In the genomic region with DNA sequence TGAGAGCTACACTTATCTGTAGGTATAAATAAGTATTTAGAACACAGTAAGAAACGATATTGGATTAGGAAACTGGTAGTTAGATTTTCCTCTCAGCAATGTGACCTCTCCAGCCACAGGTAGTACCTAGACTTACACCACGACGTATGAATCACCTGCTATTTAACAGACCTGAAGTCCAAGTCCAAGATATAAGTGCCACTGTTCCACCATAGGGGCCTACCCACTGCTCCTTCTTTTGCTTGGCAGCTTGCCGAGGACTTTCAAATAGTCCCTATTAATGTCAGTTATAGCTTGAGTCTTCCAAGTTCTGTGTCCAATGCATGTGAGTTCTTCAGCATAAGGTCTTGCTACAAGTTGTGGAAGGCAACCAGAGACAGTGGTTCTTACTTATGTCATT, we compare ENCODE assay signal across 16 mouse cellular contexts.
"Had no signal": no experiment of that assay in that cellular context is flagged by ENCODE, and none has a peak within 500 bp of the region (broad histone marks: within the 10 kb centered on the region; RNA-seq: fewer than 3 reads in every experiment).

No protein-coding gene starts in this region.

- H3K9me3 ChIP-seq: neural tube, embryonic 13.5 days; neural tube, embryonic 15.5 days; stomach, embryonic 15.5 days had no signal

- H3K36me3 ChIP-seq: neural tube, embryonic 13.5 days; neural tube, embryonic 15.5 days; stomach, embryonic 15.5 days had no signal

- H3K4me1 ChIP-seq: neural tube, embryonic 15.5 days; stomach, embryonic 15.5 days had no signal

- H3K4me3 ChIP-seq: neural tube, embryonic 13.5 days; neural tube, embryonic 15.5 days; stomach, embryonic 15.5 days had no signal

- H3K27ac ChIP-seq: neural tube, embryonic 13.5 days; neural tube, embryonic 15.5 days; stomach, embryonic 15.5 days; stomach, postnatal 0 days had no signal

- DNase-seq: retina, postnatal 1 day; right cerebral cortex, adult 18-20 months; right cerebral cortex, postnatal 14 days; right cerebral cortex, postnatal 25 days; right cerebral cortex, postnatal 4 days; spleen, adult 18-20 months; thymus, adult 18-20 months; thymus, adult 2 months; thymus, postnatal 14 days; thymus, postnatal 25 days; thymus, postnatal 36 days; thymus, postnatal 4 days had no signal

- H3K27me3 ChIP-seq: neural tube, embryonic 13.5 days; neural tube, embryonic 15.5 days; stomach, embryonic 15.5 days had no signal

- H3K4me2 ChIP-seq: neural tube, embryonic 13.5 days; neural tube, embryonic 15.5 days; stomach, embryonic 15.5 days had no signal

- H3K9ac ChIP-seq: neural tube, embryonic 13.5 days; neural tube, embryonic 15.5 days; stomach, embryonic 15.5 days had no signal
